Mouse (Mus musculus) embryonic facial prominence, embryonic 11.5 days (tissue): ENCODE data around the gene Peli2. TPM values are rescaled to one million over a fixed set of nuclear protein-coding genes. Genes with fewer than 3 reads are reported as not detected.
A peak's percentile ranks its signal among the peaks of the same experiment; 100 is the strongest.

Experiments
- ATAC-seq: fragments of 200-750 bp; cut with Nextera tagmentation; replicated peaks from 2 replicates; pipeline ENCODE4 v1.8.0; 2017; ENCODE audit warnings: low read depth; ENCODE audit not compliant: insufficient number of reproducible peaks, low FRiP score, low TSS enrichment
- DNase-seq: peaks from one replicate; pipeline ENCODE4 v3.0.0-alpha.2; 2015; ENCODE audit warnings: low spot score
- H3K27ac ChIP-seq: fragments of 300-500 bp; sonication (generic); replicated peaks from 2 replicates; pipeline ENCODE4 v1.5.1; 2014; ENCODE audit warnings: mild to moderate bottlenecking, low read depth, low read length, control low read depth
- H3K27me3 ChIP-seq: fragments of 300-500 bp; sonication (generic); 2 replicates; pipeline ENCODE4 v1.6.1; 2014; ENCODE audit warnings: mild to moderate bottlenecking, low read length, moderate library complexity, mixed read lengths; ENCODE audit not compliant: control insufficient read depth, insufficient read depth
- H3K36me3 ChIP-seq: fragments of 300-500 bp; sonication (generic); replicated peaks from 2 replicates; pipeline ENCODE4 v1.6.1; 2014; ENCODE audit warnings: low read depth, mild to moderate bottlenecking, low read length, moderate library complexity, mixed read lengths; ENCODE audit not compliant: control insufficient read depth, insufficient read depth
- H3K4me1 ChIP-seq: fragments of 300-500 bp; sonication (generic); 2 replicates; pipeline ENCODE4 v1.6.1; 2014; ENCODE audit warnings: low read length, mixed read lengths; ENCODE audit not compliant: control insufficient read depth, insufficient read depth
- H3K4me2 ChIP-seq: fragments of 300-500 bp; sonication (generic); 2 replicates; pipeline ENCODE4 v1.6.1; 2014; ENCODE audit warnings: low read depth, mild to moderate bottlenecking, control low read depth, low read length, moderate library complexity
- H3K4me3 ChIP-seq: fragments of 300-500 bp; sonication (generic); 2 replicates; pipeline ENCODE4 v1.5.1; 2014; ENCODE audit warnings: low read depth, low read length, control low read depth
- H3K9ac ChIP-seq: fragments of 300-500 bp; sonication (generic); replicated peaks from 2 replicates; pipeline ENCODE4 v1.6.1; 2014; ENCODE audit warnings: mild to moderate bottlenecking, control low read depth, low read length
- H3K9me3 ChIP-seq: fragments of 300-500 bp; sonication (generic); replicated peaks from 2 replicates; pipeline ENCODE4 v1.6.1; 2016; ENCODE audit warnings: mild to moderate bottlenecking, low read length, inconsistent platforms, mixed read lengths; ENCODE audit not compliant: control insufficient read depth
- WGBS: fragments of 180-500 bp; shearing (Covaris S2); extraction: QIAGEN DNeasy Blood & Tissue Kit; methylation state at CpG from one replicate; pipeline ENCODE4 v1.1.7; 2014; 5-methylcytosine and 5-hydroxymethylcytosine counted together
- polyA plus RNA-seq: library from polyadenylated mRNA; unstranded; fragments of >200 nt; fragmentation: Nextera tagmentation; extraction: Ambion mirVana; gene quantifications from 2 replicates; pipeline ENCODE4 v1.2.1, GENCODE M21; 2014

The Peli2 gene
- polyA plus RNA-seq, 1 experiment from 2014 or later, result 7.7 TPM

DNA sequence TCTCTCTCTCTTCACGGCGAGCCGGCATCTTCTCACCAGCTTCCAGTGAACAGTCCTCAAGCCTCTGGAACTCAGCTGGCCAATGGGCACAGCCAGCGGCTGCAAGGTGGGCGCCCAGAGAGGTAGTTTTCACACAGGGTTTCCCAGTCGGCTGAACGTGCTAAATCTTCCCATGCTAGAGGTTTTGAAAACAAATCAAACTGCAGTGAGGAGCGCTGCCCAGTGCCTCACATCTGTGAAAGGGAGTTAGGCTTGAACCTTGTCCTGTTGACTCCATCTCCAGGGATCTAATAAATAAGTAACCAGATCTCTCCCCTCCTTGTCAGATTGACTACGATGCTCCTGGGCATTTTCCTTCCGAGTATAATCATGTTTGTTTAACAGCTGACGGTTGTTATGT lies 85.0 kb downstream of the Peli2 start:
- H3K4me3 ChIP-seq, result no peak overlapping the region
- no peaks in the 10 kb centered on the region for H3K9me3 ChIP-seq
- no peak for ATAC-seq
- peak; percentile 45 for DNase-seq
- H3K4me1 ChIP-seq, result peaks cover 10% of the 10 kb centered on the region
- no peak overlapping the region for H3K4me2 ChIP-seq
- H3K27ac ChIP-seq, result no peak overlapping the region
- 41% methylated on average over 11 of the region's 11 CpGs for WGBS
- H3K36me3 ChIP-seq, result no peaks in the 10 kb centered on the region
- H3K27me3 ChIP-seq, result no peaks in the 10 kb centered on the region
- H3K9ac ChIP-seq, result no peak overlapping the region

DNA sequence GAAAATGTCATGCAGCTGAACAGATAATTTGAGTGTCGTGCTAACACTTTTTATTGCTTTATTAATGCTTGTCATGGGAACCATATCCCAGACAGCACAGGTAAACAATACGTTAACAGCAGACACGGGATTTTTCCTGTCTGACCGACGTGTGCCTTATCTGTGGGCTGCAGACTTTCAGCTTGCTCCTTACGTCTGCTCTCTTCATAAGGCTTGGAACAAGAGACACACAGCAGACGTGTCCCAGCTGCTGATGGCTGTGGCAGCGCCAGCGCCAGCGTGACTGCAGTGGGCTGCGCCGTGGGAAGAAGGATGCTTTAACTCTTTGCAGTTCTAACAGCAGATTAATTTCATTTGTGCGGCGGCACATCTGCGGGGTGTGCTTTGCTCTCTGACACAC lies 86.5 kb downstream of the Peli2 start:
- no peaks in the 10 kb centered on the region for H3K36me3 ChIP-seq
- H3K4me2 ChIP-seq, result no peak overlapping the region
- ATAC-seq (no peak), DNase-seq (peak; percentile 40)
- WGBS, result 45% methylated on average over 15 of the region's 15 CpGs
- peaks cover 7% of the 10 kb centered on the region for H3K4me1 ChIP-seq
- no peak overlapping the region for H3K9ac ChIP-seq
- no peaks in the 10 kb centered on the region for H3K27me3 ChIP-seq
- no peak overlapping the region for H3K4me3 ChIP-seq
- no peaks in the 10 kb centered on the region for H3K9me3 ChIP-seq
- no peak overlapping the region for H3K27ac ChIP-seq

DNA sequence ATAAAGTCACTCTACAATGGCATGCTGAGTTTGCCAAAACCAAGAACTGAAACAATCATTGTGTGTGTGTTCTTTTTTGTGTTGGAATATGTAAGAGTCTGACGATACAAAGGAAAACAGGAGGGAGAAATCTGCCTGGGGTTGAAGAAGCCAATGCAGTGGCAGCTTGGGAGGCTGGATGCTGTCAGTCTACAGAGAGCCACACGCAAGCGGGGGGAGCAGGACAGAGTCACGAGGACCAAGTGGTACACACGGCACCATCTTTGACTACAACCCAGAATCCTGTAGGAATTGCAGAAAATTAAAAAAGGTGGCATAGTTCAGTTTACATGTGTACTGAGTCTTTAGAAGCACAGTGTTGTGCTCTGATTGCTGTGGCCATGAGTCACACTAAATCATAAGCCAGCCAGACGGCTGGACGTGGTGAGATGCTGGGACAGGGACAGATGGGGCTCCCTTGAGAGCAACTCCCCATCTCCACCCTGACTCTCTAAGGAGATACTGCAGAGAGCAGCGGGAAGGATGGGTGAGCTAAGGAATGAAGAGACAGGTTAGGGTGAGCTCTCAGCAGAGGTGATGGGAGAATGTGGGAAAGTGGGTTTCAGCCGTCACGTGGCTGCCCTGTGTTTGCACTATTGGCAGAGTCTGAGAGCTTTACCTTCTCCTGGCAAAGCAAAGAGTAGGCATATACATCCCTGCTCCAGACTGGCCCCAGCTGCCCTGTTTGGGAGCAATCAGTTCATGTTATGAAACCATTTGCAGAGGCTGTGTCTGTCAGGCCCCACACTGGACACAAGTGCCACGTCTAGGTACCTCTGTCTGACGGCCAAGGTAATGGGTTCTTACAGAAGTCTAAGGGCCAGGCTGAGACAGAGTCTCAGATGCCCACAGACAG lies 87.4 kb downstream of the Peli2 start:
- H3K9ac ChIP-seq, result no peak overlapping the region
- DNase-seq (no peak), ATAC-seq (no peak)
- H3K4me1 ChIP-seq, result peaks cover 3% of the 10 kb centered on the region
- WGBS, result 82% methylated on average over 12 of the region's 12 CpGs
- no peaks in the 10 kb centered on the region for H3K9me3 ChIP-seq
- no peak overlapping the region for H3K4me2 ChIP-seq
- H3K36me3 ChIP-seq, result no peaks in the 10 kb centered on the region
- H3K27me3 ChIP-seq, result no peaks in the 10 kb centered on the region
- no peak overlapping the region for H3K4me3 ChIP-seq
- H3K27ac ChIP-seq, result no peak overlapping the region

DNA sequence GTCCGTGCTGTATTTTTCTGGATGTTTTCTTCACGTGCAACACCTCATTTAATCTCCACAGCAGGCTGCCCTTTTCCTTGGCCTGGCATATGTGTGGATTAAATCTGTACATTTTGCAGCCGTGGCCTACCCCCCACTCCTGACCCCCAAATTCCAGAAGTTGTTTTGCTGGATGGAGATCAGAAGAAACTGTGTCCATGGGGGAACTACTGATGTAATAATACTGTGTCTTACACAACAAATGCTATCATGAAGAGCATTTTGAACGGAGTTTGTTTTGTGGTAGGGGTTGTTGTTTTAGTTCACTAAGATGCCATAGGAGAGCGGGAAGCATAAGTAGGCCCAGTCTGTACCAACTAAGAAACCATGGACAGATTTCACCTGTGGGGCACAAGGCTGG lies 88.8 kb downstream of the Peli2 start:
- no peak overlapping the region for H3K27ac ChIP-seq
- H3K9ac ChIP-seq, result no peak overlapping the region
- no peak overlapping the region for H3K4me3 ChIP-seq
- no peaks in the 10 kb centered on the region for H3K27me3 ChIP-seq
- H3K4me2 ChIP-seq, result no peak overlapping the region
- no peaks in the 10 kb centered on the region for H3K36me3 ChIP-seq
- no peaks in the 10 kb centered on the region for H3K9me3 ChIP-seq
- DNase-seq, result no peak
- ATAC-seq, result no peak
- H3K4me1 ChIP-seq, result peaks cover 3% of the 10 kb centered on the region
- WGBS, result 85% methylated on average over 5 of the region's 5 CpGs

DNA sequence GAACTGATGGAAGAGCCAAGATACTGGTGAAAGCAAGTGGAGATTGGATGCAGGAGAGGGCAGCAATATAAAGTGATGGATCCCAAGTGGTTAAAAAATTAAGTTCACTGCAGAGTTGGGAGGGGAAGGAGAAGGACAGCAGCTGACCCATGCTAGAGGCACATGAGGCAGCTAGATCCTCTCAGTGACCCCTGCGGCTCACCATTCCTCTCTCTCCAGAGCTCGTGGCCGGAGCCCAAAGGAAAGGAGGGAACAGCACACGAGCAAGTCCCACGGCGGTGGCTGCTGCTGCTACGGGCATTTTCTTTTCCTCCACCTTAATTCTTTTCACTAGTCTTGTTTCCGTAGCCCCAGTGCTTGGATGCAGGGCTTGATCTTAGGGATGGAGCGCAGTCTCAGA lies 89.5 kb downstream of the Peli2 start:
- H3K27me3 ChIP-seq, result no peaks in the 10 kb centered on the region
- no peak overlapping the region for H3K4me3 ChIP-seq
- H3K9me3 ChIP-seq, result no peaks in the 10 kb centered on the region
- H3K36me3 ChIP-seq, result no peaks in the 10 kb centered on the region
- H3K4me1 ChIP-seq, result peaks cover 3% of the 10 kb centered on the region
- ATAC-seq (no peak), DNase-seq (no peak)
- 90% methylated on average over 8 of the region's 9 CpGs for WGBS
- no peak overlapping the region for H3K27ac ChIP-seq
- H3K9ac ChIP-seq, result no peak overlapping the region
- no peak overlapping the region for H3K4me2 ChIP-seq

DNA sequence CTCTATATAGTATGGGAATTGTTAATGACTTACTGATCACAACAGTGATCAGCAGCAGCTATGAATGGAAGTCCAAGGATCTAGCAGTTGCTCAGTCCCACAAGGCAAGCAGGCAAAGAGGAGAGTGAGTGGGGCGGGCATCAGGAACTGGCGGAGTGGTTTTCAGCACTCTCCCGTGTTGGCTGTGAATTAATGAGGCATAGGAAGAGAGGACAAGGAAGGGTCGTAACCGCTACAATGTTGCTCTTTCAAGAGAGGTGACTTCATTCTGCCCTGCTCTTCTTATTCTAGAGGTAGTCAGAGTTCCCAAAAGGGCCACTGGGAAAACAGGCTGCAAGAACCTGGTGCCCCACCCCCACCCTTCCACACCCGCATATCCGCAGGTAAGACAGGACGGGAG lies 90.9 kb downstream of the Peli2 start:
- Histone ChIP-seq H3K27ac (no peak overlapping the region), H3K36me3 (no peaks in the 10 kb centered on the region), H3K9me3 (no peaks in the 10 kb centered on the region), H3K9ac (no peak overlapping the region), H3K27me3 (no peaks in the 10 kb centered on the region), H3K4me1 (peaks cover 3% of the 10 kb centered on the region; the same call in 1 of the 2 replicates), H3K4me2 (no peak overlapping the region), H3K4me3 (no peak overlapping the region)
- no peak for DNase-seq
- 87% methylated on average over 8 of the region's 8 CpGs for WGBS
- ATAC-seq, result no peak

DNA sequence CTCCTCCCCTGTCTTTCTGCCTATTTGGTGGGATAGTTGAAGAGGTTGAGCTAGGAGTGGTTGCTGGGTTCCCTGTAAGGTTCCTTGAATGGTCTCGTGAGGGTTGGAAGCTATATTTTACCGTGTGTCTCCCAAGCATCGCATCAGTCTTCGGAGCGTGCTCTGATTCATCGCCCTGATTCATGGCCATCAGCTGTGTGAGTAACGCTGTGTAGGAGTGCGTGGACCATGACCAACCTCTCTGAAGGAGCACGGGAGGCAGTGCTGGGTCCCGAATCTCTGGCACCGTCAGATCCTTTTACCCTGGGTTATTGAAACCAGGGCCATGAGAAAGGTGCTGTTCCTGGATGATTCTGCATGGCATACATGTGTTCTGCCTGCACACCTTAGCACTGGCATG lies 92.2 kb downstream of the Peli2 start:
- ATAC-seq (no peak), DNase-seq (no peak)
- Histone ChIP-seq H3K4me2 (no peak overlapping the region), H3K36me3 (no peaks in the 10 kb centered on the region), H3K27ac (no peak overlapping the region), H3K4me1 (no peaks in the 10 kb centered on the region), H3K27me3 (no peaks in the 10 kb centered on the region), H3K9ac (no peak overlapping the region), H3K9me3 (no peaks in the 10 kb centered on the region), H3K4me3 (no peak overlapping the region)
- 95% methylated on average over 11 of the region's 11 CpGs for WGBS

- H3K9ac ChIP-seq, result no peak overlapping the region
- ATAC-seq (no peak), DNase-seq (no peak)
- H3K36me3 ChIP-seq, result no peaks in the 10 kb centered on the region
- H3K27ac ChIP-seq, result no peak overlapping the region
- no peaks in the 10 kb centered on the region for H3K27me3 ChIP-seq
- H3K4me3 ChIP-seq, result no peak overlapping the region
- H3K4me1 ChIP-seq, result no peaks in the 10 kb centered on the region
- H3K9me3 ChIP-seq, result no peaks in the 10 kb centered on the region
- H3K4me2 ChIP-seq, result no peak overlapping the region
- 95% methylated on average over 15 of the region's 15 CpGs for WGBS
Measured at GRCm38 (mm10) chr14:48213593-48213992, 93.0 kb downstream of the Peli2 start.
